Mouse (Mus musculus) midbrain, postnatal 0 days (tissue): ENCODE measurements around the gene Dusp11. TPM values are rescaled to one million over a fixed set of nuclear protein-coding genes. Genes with fewer than 3 reads are reported as not detected.
"Not testable (repeated sequence)": the region's sequence is repeated elsewhere in the genome, so short reads cannot be mapped to it uniquely, and the experiment has no call there.

Source experiments
- ATAC-seq: fragments of 200-750 bp; cut with Nextera tagmentation; 2 replicates; pipeline ENCODE4 v1.8.0; 2017; ENCODE audit warnings: moderate number of reproducible peaks, mild to moderate bottlenecking, moderate TSS enrichment, moderate library complexity; ENCODE audit not compliant: low FRiP score
- DNase-seq: peaks from one replicate; pipeline ENCODE4 v3.0.0-alpha.2; 2015; ENCODE audit warnings: low spot score
- H3K27ac ChIP-seq: fragments of 300-500 bp; sonication (generic); 2 replicates; pipeline ENCODE4 v1.5.1; 2014; ENCODE audit warnings: low read depth, mild to moderate bottlenecking, low read length, mixed read lengths
- H3K27me3 ChIP-seq: fragments of 300-500 bp; sonication (generic); 2 replicates; pipeline ENCODE4 v1.6.1; 2014; ENCODE audit warnings: low read length, control low read depth, mixed read lengths; ENCODE audit not compliant: insufficient read depth
- H3K36me3 ChIP-seq: fragments of 300-500 bp; sonication (generic); 2 replicates; pipeline ENCODE4 v1.6.1; 2014; ENCODE audit warnings: low read length, control low read depth, mixed read lengths; ENCODE audit not compliant: insufficient read depth
- H3K4me1 ChIP-seq: fragments of 300-500 bp; sonication (generic); 2 replicates; pipeline ENCODE4 v1.6.1; 2014; ENCODE audit warnings: mild to moderate bottlenecking, control low read depth, antibody characterized with exemption, low read length, mixed read lengths; ENCODE audit not compliant: insufficient read depth
- H3K4me2 ChIP-seq: fragments of 300-500 bp; sonication (generic); 2 replicates; pipeline ENCODE4 v1.6.1; 2014; ENCODE audit warnings: low read depth, mild to moderate bottlenecking, low read length, mixed read lengths; ENCODE audit not compliant: poor library complexity, severe bottlenecking
- H3K4me3 ChIP-seq: fragments of 300-500 bp; sonication (generic); 2 replicates; pipeline ENCODE4 v1.5.1; 2014; ENCODE audit warnings: low read depth, mild to moderate bottlenecking, low read length, moderate library complexity
- H3K9ac ChIP-seq: fragments of 300-500 bp; sonication (generic); replicated peaks from 2 replicates; pipeline ENCODE4 v1.6.1; 2014; ENCODE audit warnings: mild to moderate bottlenecking, low read length, moderate library complexity, mixed read lengths; ENCODE audit not compliant: poor library complexity, severe bottlenecking
- H3K9me3 ChIP-seq: fragments of 300-500 bp; sonication (generic); 2 replicates; pipeline ENCODE4 v1.6.1; 2016; ENCODE audit warnings: low read length, control low read depth
- CTCF ChIP-seq: IDR thresholded peaks from 2 replicates; pipeline ENCODE4 v1.5.1; 2016; ENCODE audit warnings: antibody characterized with exemption, mild to moderate bottlenecking
- WGBS: fragments of 180-500 bp; shearing (Covaris S2); extraction: QIAGEN DNeasy Blood & Tissue Kit; methylation state at CpG from one replicate; pipeline ENCODE4 v1.1.7; 2014; 5-methylcytosine and 5-hydroxymethylcytosine counted together
- polyA plus RNA-seq: library from polyadenylated mRNA; unstranded; fragments of >200 nt; fragmentation: Nextera tagmentation; extraction: Ambion mirVana; gene quantifications from 2 replicates; pipeline ENCODE4 v1.2.1, GENCODE M21; 2015
- total RNA-seq: library from RNA; depleted of rRNA; stranded (reverse); fragments of >200 nt; gene quantifications from 2 replicates; pipeline ENCODE4 v1.2.3, GENCODE M21; 2014

Dusp11 gene
- total and polyA plus RNA-seq, 2 experiments from 2014 or later: 36.0 to 82.8 TPM

- no peak overlapping the region for H3K4me2 ChIP-seq
- WGBS: 89% methylated on average over 9 of the region's 9 CpGs
- H3K27me3 ChIP-seq: no peaks in the 10 kb centered on the region
- no peak overlapping the region for H3K4me3 ChIP-seq
- DNase-seq (no peak), ATAC-seq (no peak)
- peaks cover 44% of the 10 kb centered on the region for H3K36me3 ChIP-seq
- TF ChIP-seq CTCF: no peak
- no peak overlapping the region for H3K9ac ChIP-seq
- no peaks in the 10 kb centered on the region for H3K9me3 ChIP-seq
- H3K27ac ChIP-seq: no peak overlapping the region
- no peaks in the 10 kb centered on the region for H3K4me1 ChIP-seq
Measured at GRCm38 (mm10) chr6:85927476-85928464, 33.7 kb downstream of the Dusp11 start.

GRCm38 (mm10) chr6:85926709-85927108 is 34.8 kb downstream of the Dusp11 start:
- H3K9ac ChIP-seq: no peak overlapping the region
- no peaks in the 10 kb centered on the region for H3K4me1 ChIP-seq
- H3K27ac ChIP-seq: no peak overlapping the region
- TF ChIP-seq CTCF: no peak
- ATAC-seq: no peak
- H3K4me3 ChIP-seq: no peak overlapping the region
- peaks cover 48% of the 10 kb centered on the region for H3K36me3 ChIP-seq
- no peaks in the 10 kb centered on the region for H3K9me3 ChIP-seq
- H3K27me3 ChIP-seq: no peaks in the 10 kb centered on the region
- DNase-seq: no peak
- 83% methylated on average over 1 of the region's 1 CpGs for WGBS
- H3K4me2 ChIP-seq: no peak overlapping the region

GRCm38 (mm10) chr6:85923643-85924042 is 37.8 kb downstream of the Dusp11 start:
- Histone ChIP-seq H3K9ac (no peak overlapping the region), H3K27me3 (no peaks in the 10 kb centered on the region), H3K4me2 (no peak overlapping the region), H3K36me3 (peaks cover 37% of the 10 kb centered on the region), H3K4me3 (no peak overlapping the region), H3K27ac (no peak overlapping the region), H3K9me3 (no peaks in the 10 kb centered on the region), H3K4me1 (no peaks in the 10 kb centered on the region)
- TF ChIP-seq CTCF: no peak
- ATAC-seq (no peak), DNase-seq (no peak)
- WGBS: 100% methylated on average over 1 of the region's 1 CpGs

GRCm38 (mm10) chr6:85919401-85919800 is 42.1 kb downstream of the Dusp11 start:
- Histone ChIP-seq H3K27ac (no peak overlapping the region), H3K36me3 (peaks cover 10% of the 10 kb centered on the region; the same call in 1 of the 2 replicates), H3K27me3 (no peaks in the 10 kb centered on the region), H3K4me2 (no peak overlapping the region), H3K4me1 (peaks cover 9% of the 10 kb centered on the region; the same call in 1 of the 2 replicates), H3K4me3 (no peak overlapping the region), H3K9me3 (no peaks in the 10 kb centered on the region), H3K9ac (no peak overlapping the region)
- ATAC-seq: no peak
- DNase-seq: no peak
- WGBS: 92% methylated on average over 4 of the region's 4 CpGs
- no peak for TF ChIP-seq CTCF

GRCm38 (mm10) chr6:85918341-85918740 is 43.1 kb downstream of the Dusp11 start:
- 98% methylated on average over 3 of the region's 3 CpGs for WGBS
- H3K9me3 ChIP-seq, H3K4me3 ChIP-seq, H3K4me1 ChIP-seq, H3K9ac ChIP-seq, H3K27ac ChIP-seq, H3K36me3 ChIP-seq, H3K27me3 ChIP-seq, ATAC-seq, DNase-seq, H3K4me2 ChIP-seq: not testable (repeated sequence)

GRCm38 (mm10) chr6:85916596-85916995 is 44.9 kb downstream of the Dusp11 start:
- no peaks in the 10 kb centered on the region for H3K36me3 ChIP-seq
- ATAC-seq (no peak), DNase-seq (no peak)
- H3K4me2 ChIP-seq: peak overlapping the region; percentile 65
- WGBS: 79% methylated on average over 6 of the region's 6 CpGs
- H3K27me3 ChIP-seq: no peaks in the 10 kb centered on the region
- H3K4me1 ChIP-seq: peaks cover 9% of the 10 kb centered on the region; the same call in 1 of the 2 replicates
- H3K27ac ChIP-seq: peak overlapping the region; percentile 82
- TF ChIP-seq CTCF: no peak
- peak overlapping the region; percentile 54 for H3K9ac ChIP-seq
- H3K9me3 ChIP-seq: no peaks in the 10 kb centered on the region
- peak overlapping the region; percentile 58 for H3K4me3 ChIP-seq
